Mouse (Mus musculus) embryonic facial prominence, embryonic 10.5 days (tissue): Measurements from ENCODE around the gene Zfp704. TPM values are rescaled to one million over a fixed set of nuclear protein-coding genes. Genes with fewer than 3 reads are reported as not detected.
"Not testable (repeated sequence)": the region's sequence is repeated elsewhere in the genome, so short reads cannot be mapped to it uniquely, and the experiment has no call there.

ENCODE experiments used
- DNase-seq: peaks from one replicate; pipeline ENCODE4 v3.0.0-alpha.2; 2017; ENCODE audit warnings: low spot score
- H3K27ac ChIP-seq: fragments of 300-500 bp; sonication (generic); replicated peaks from 2 replicates; pipeline ENCODE4 v1.5.1; 2016; ENCODE audit warnings: mild to moderate bottlenecking
- H3K27me3 ChIP-seq: fragments of 300-500 bp; sonication (generic); replicated peaks from 2 replicates; pipeline ENCODE4 v1.6.1; 2016; ENCODE audit warnings: low read depth, mild to moderate bottlenecking; ENCODE audit not compliant: poor library complexity, severe bottlenecking
- H3K36me3 ChIP-seq: fragments of 300-500 bp; sonication (generic); replicated peaks from 2 replicates; pipeline ENCODE4 v1.6.1; 2016; ENCODE audit warnings: mild to moderate bottlenecking, moderate library complexity
- H3K4me1 ChIP-seq: fragments of 300-500 bp; sonication (generic); 2 replicates; pipeline ENCODE4 v1.6.1; 2016
- H3K4me3 ChIP-seq: fragments of 300-500 bp; sonication (generic); 2 replicates; pipeline ENCODE4 v1.5.1; 2016; ENCODE audit warnings: mild to moderate bottlenecking, moderate library complexity
- H3K9me3 ChIP-seq: fragments of 300-500 bp; sonication (generic); 2 replicates; pipeline ENCODE4 v1.6.1; 2016; ENCODE audit warnings: mild to moderate bottlenecking
- WGBS: fragments of 180-500 bp; shearing (Covaris S2); methylation state at CpG from one replicate; pipeline ENCODE4 v1.1.7; 2016; 5-methylcytosine and 5-hydroxymethylcytosine counted together
- polyA plus RNA-seq: library from polyadenylated mRNA; unstranded; fragments of >200 nt; fragmentation: Nextera tagmentation; extraction: Ambion mirVana; gene quantifications from 2 replicates; pipeline ENCODE4 v1.2.1, GENCODE M21; 2016

The Zfp704 gene
- polyA plus RNA-seq, 1 experiment from 2014 or later: 7.4 TPM

GRCm38 (mm10) chr3:9569706-9570105, 40.2 kb downstream of the Zfp704 start:
- DNase-seq, H3K4me3 ChIP-seq, H3K27ac ChIP-seq, H3K36me3 ChIP-seq, H3K27me3 ChIP-seq, H3K9me3 ChIP-seq: not testable (repeated sequence)
- 97% methylated on average over 4 of the region's 4 CpGs for WGBS
- H3K4me1 ChIP-seq: peaks cover 20% of the 10 kb centered on the region

- Histone ChIP-seq H3K9me3 (0 out of 2 replicates have a peak, but pooled peaks cover 2% of the 10 kb centered on the region), H3K4me3 (no peak overlapping the region), H3K4me1 (peaks cover 13% of the 10 kb centered on the region), H3K27ac (no peak overlapping the region; the same call in 1 of the 2 replicates), H3K27me3 (no peaks in the 10 kb centered on the region), H3K36me3 (no peaks in the 10 kb centered on the region)
- 78% methylated on average over 10 of the region's 10 CpGs for WGBS
- DNase-seq: no peak
Observed at GRCm38 (mm10) chr3:9568565-9569228, 41.2 kb downstream of the Zfp704 start.

- Histone ChIP-seq H3K4me3 (no peak overlapping the region), H3K9me3 (0 out of 2 replicates have a peak, but pooled peaks cover 2% of the 10 kb centered on the region), H3K4me1 (peaks cover 13% of the 10 kb centered on the region), H3K27me3 (no peaks in the 10 kb centered on the region), H3K36me3 (0 out of 2 replicates have a peak, but pooled peaks cover under 1% of the 10 kb centered on the region), H3K27ac (no peak overlapping the region)
- no peak for DNase-seq
- 76% methylated on average over 8 of the region's 8 CpGs for WGBS
Observed at GRCm38 (mm10) chr3:9567948-9568347, 41.9 kb downstream of the Zfp704 start.

- WGBS: 89% methylated on average over 3 of the region's 3 CpGs
- DNase-seq: no peak
- Histone ChIP-seq H3K27ac (no peak overlapping the region), H3K36me3 (0 out of 2 replicates have a peak, but pooled peaks cover 4% of the 10 kb centered on the region), H3K4me1 (peaks cover 13% of the 10 kb centered on the region), H3K4me3 (no peak overlapping the region), H3K9me3 (0 out of 2 replicates have a peak, but pooled peaks cover 2% of the 10 kb centered on the region), H3K27me3 (no peaks in the 10 kb centered on the region)
Observed at GRCm38 (mm10) chr3:9566831-9567230, 43.1 kb downstream of the Zfp704 start.

GRCm38 (mm10) chr3:9563562-9563961, 46.3 kb downstream of the Zfp704 start:
- H3K36me3 ChIP-seq: 0 out of 2 replicates have a peak, but pooled peaks cover 4% of the 10 kb centered on the region
- H3K27me3 ChIP-seq: no peaks in the 10 kb centered on the region
- DNase-seq: no peak
- no peaks in the 10 kb centered on the region for H3K9me3 ChIP-seq
- H3K4me3 ChIP-seq: no peak overlapping the region
- peaks cover 9% of the 10 kb centered on the region for H3K4me1 ChIP-seq
- WGBS: 82% methylated on average over 7 of the region's 7 CpGs
- no peak overlapping the region for H3K27ac ChIP-seq

GRCm38 (mm10) chr3:9562649-9563328, 47.1 kb downstream of the Zfp704 start:
- H3K27me3 ChIP-seq: no peaks in the 10 kb centered on the region
- H3K4me3 ChIP-seq: no peak overlapping the region
- WGBS: 89% methylated on average over 11 of the region's 11 CpGs
- H3K27ac ChIP-seq: no peak overlapping the region
- H3K4me1 ChIP-seq: peaks cover 2% of the 10 kb centered on the region
- DNase-seq: no peak
- H3K36me3 ChIP-seq: 0 out of 2 replicates have a peak, but pooled peaks cover 4% of the 10 kb centered on the region
- no peaks in the 10 kb centered on the region for H3K9me3 ChIP-seq

GRCm38 (mm10) chr3:9557778-9558560, 51.9 kb downstream of the Zfp704 start:
- no peaks in the 10 kb centered on the region for H3K4me1 ChIP-seq
- no peaks in the 10 kb centered on the region for H3K9me3 ChIP-seq
- DNase-seq: no peak
- H3K36me3 ChIP-seq: 0 out of 2 replicates have a peak, but pooled peaks cover 4% of the 10 kb centered on the region
- H3K27me3 ChIP-seq: no peaks in the 10 kb centered on the region
- WGBS: 70% methylated on average over 6 of the region's 6 CpGs
- H3K27ac ChIP-seq: no peak overlapping the region
- no peak overlapping the region for H3K4me3 ChIP-seq

- WGBS: 73% methylated on average over 5 of the region's 5 CpGs
- no peak for DNase-seq
- Histone ChIP-seq H3K9me3 (no peaks in the 10 kb centered on the region), H3K36me3 (no peaks in the 10 kb centered on the region), H3K4me1 (peaks cover 9% of the 10 kb centered on the region), H3K27me3 (no peaks in the 10 kb centered on the region), H3K27ac (no peak overlapping the region), H3K4me3 (no peak overlapping the region)
Observed at GRCm38 (mm10) chr3:9556137-9556536, 53.7 kb downstream of the Zfp704 start.

- WGBS: 91% methylated on average over 6 of the region's 6 CpGs
- H3K9me3 ChIP-seq: no peaks in the 10 kb centered on the region
- no peaks in the 10 kb centered on the region for H3K36me3 ChIP-seq
- H3K4me3 ChIP-seq: no peak overlapping the region
- DNase-seq: no peak
- no peaks in the 10 kb centered on the region for H3K27me3 ChIP-seq
- H3K4me1 ChIP-seq: peaks cover 9% of the 10 kb centered on the region
- no peak overlapping the region for H3K27ac ChIP-seq
Observed at GRCm38 (mm10) chr3:9554916-9555315, 55.0 kb downstream of the Zfp704 start.

GRCm38 (mm10) chr3:9552332-9552731, 57.6 kb downstream of the Zfp704 start:
- Histone ChIP-seq H3K4me1 (peaks cover 18% of the 10 kb centered on the region), H3K36me3 (no peaks in the 10 kb centered on the region), H3K27me3 (no peaks in the 10 kb centered on the region), H3K27ac (no peak overlapping the region), H3K9me3 (no peaks in the 10 kb centered on the region), H3K4me3 (no peak overlapping the region)
- 71% methylated on average over 8 of the region's 8 CpGs for WGBS
- DNase-seq: no peak

GRCm38 (mm10) chr3:9550930-9551329, 59.0 kb downstream of the Zfp704 start:
- WGBS: 86% methylated on average over 1 of the region's 1 CpGs
- Histone ChIP-seq H3K27ac (no peak overlapping the region), H3K4me3 (no peak overlapping the region), H3K9me3 (no peaks in the 10 kb centered on the region), H3K36me3 (no peaks in the 10 kb centered on the region), H3K27me3 (no peaks in the 10 kb centered on the region), H3K4me1 (peaks cover 30% of the 10 kb centered on the region)
- DNase-seq: no peak

GRCm38 (mm10) chr3:9549815-9550214, 60.1 kb downstream of the Zfp704 start:
- Histone ChIP-seq H3K36me3 (no peaks in the 10 kb centered on the region), H3K9me3 (no peaks in the 10 kb centered on the region), H3K27me3 (no peaks in the 10 kb centered on the region), H3K4me3 (no peak overlapping the region), H3K4me1 (peaks cover 35% of the 10 kb centered on the region), H3K27ac (no peak overlapping the region)
- 81% methylated on average over 5 of the region's 5 CpGs for WGBS
- DNase-seq: no peak
